Mouse (Mus musculus): ENCODE measurements around the gene Fstl4.
A peak's percentile ranks its signal among the peaks of the same experiment; 100 is the strongest.

Gene Fstl4

DNA sequence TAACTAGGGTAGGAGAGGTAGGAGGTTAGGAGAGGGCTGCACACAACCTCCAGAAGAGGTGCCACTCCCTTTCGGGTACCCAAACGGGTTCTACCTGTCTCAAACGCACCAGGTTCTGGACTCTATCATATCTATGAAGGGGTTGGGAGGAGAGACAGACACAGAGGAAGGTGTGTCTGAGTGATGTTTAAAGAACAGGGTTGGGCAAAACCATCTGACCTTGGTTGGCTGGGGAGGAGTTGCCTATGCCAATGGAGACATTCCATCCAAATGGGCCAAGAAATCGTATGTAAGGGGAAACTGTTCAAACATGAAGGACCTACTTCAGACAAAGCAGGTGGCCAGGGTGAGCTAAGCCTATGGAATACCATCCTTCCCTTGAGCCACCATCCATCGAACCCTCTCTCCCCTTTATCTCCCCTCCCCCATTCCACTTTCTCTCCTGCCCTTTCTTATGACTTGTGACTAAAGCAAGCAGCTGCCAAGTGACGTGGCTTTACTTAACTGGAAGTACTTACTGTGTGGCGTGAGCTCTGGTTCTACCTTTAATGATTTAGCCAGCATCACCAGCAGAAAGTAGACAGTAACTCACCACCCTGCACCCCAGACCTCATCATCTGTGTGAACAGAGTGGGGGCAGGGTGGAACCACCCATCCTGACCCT, 252.1 kb downstream of the Fstl4 start:
- DNase-seq (ENCODE audit: low read depth in 2 of 2, low spot score in 2 of 2): no peak

DNA sequence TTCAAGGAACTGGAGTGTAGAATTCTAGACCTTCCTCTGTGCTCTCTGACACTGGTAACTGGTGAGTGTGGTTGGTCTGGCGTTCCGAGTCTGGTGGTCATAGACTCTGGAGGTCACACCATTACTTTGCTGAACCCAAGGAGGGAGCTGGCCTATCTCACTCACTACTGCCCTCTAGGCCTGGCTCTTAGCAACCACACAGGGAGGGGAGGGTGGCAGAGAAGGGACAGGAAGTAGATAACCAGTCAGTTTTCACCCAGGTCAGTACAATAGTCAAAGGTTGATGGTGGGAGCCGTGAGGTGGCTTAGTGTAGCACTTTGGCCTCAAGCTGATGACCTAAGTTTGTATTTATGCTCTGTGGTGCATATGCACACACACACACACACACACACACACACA, 255.1 kb downstream of the Fstl4 start:
- no peak for DNase-seq (ENCODE audit: low read depth in 2 of 2, low spot score in 2 of 2)

DNA sequence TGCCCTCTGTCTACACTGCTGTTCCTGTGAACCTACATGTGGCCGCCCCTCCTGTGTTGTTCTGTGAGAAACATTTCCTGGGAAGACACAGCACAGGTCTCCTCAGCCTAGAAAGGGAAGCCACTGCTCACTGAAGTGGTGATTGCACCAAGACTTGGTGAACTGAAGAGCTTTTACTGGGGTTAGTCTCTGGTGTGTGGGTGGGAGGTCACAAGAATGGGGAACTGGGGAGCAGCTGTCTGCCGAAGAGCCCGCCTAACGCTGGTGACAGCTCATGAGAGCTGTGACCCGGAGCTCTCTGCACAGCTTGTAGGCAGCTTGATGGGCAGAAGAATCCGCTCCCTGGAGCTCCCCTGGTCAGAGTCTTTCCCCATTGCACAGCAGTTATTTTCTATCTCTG, 260.0 kb downstream of the Fstl4 start:
- no peak for DNase-seq (ENCODE audit: low read depth in 2 of 2, low spot score in 2 of 2)

DNA sequence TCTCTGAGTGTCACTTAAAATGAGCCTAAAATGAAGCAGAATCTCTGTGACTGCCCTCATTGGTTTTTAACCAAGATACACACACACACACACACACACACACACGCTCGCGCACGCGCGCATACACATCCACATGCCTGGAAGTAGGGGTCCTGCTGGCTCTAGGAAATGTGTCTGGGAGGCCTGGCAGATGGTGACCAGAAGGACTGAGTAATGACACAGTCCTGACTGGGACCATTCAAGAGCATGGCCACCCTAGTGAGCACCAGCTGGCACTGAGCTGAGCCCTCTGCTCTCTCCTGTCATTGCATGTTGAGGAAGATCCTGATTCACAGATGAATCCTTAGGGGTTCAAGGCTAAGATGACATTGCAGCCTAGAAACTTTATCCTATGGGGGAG, 261.3 kb downstream of the Fstl4 start:
- no peak for DNase-seq (ENCODE audit: low read depth in 2 of 2, low spot score in 2 of 2)

DNA sequence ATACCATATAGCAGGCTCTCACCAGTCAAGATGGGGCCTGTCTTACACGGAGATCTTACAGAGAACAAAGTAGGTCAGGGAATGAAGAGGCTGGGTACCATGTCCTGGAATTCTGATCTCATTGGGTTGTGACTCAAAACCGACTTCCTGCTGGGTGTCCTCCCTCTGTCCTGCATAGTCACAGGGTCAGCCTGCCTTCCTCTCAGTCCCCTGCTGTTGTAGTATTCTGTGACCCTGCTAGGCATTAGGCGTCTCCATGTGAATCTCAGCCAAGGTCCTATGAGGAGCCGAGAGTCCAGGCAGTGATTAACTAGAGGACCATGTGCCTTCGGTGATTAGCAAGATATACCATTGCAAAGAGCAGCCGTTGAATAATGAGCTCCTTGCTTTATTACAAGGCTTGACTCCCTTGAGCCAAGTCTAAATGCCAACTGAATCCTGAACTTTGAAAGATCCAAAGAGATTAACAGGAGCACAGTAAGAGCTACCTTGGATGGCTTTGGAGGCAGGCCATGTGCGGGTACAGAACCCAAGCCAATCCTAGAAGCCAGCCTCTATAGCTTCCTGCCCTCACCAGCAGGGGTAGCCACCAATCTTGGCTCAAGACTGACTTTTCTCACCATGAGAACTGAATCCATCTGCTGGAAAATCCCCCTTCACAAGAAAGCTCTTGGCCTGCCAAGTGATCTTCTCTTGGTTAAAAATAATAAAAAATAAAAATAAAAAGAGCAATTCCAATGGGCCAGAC, 264.2 kb downstream of the Fstl4 start:
- DNase-seq (ENCODE audit: low read depth in 2 of 2, low spot score in 2 of 2): no peak

DNA sequence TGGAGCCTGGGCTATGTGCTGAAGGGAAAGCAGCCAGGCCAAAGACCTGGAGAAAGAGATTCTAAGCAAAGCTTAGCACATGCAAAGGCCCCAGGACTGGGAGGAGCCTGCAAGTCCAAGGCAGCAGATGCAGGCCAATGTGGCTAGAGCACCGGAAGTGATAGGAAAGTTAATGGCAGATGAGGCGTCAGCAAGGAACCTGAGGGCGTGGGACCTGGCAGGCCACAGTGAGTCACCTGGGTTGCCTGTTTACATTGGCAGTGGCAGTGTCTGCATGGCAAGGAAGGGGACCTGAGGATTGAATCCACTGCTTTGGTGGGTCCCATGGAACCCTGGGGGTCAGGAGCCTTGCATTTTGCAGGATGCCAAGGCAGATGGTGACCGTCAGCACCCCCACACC, 267.3 kb downstream of the Fstl4 start:
- no peak for DNase-seq (ENCODE audit: low read depth in 2 of 2, low spot score in 2 of 2)

DNA sequence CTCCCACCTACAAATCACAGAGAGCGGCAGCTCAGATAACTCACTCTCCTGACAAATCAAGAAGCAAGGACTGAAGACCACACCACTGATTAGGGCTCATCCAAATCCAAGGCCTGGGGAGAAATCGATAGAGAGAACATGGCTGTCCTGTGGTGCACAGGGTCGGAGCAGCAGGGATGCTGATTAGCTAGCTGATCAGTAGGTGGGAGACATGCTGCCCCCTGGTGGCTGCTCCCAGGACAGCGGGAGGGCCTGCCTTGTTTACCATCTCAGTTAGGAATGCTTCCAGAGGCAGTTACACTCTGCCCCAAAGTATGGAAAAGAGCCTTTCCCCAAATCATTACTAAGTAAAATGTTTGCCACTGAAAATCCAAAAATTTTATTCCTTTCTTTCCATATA, 267.9 kb downstream of the Fstl4 start:
- DNase-seq (ENCODE audit: low read depth in 2 of 2, low spot score in 2 of 2): peak; percentile 23 to 51

DNA sequence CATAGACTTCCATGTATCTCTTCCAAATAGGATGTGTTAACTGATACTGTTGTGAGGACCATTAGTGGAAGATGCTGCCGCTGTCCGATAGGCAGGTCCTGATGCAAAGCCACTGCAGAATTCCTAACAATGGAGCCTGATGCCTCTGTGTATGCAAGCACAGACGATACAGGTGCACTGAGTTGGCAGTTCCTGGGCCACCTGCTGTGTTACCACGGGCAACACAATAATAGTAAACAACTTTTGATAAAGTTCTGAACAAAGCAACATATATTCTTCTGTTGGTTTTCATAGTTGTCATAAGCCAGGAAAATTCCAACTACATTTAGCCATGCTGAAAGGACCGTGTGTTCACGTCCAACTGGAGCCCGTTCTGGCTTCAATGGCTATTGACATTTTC, 271.0 kb downstream of the Fstl4 start:
- no peak for DNase-seq (ENCODE audit: low read depth in 2 of 2, low spot score in 2 of 2)

DNA sequence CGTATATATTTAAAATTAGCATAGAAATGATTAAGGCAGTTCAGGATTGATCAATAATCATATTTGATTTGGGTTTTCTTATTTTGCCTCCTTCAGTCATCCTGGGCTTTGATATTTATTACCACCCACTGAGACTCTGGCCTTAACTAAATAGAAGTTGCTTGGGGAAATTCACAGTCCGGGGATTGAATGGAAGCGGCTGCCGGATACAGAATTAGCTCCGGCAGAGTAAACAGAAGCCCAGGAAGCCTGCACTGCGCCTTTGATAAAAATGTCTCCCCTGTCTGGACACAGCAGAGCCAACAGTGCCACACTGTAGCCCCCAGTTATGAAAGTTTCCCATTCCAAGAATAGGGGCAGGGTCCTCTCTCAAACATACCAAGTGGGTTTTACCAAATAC, 282.4 kb downstream of the Fstl4 start:
- DNase-seq (ENCODE audit: low read depth in 2 of 2, low spot score in 2 of 2): no peak

DNA sequence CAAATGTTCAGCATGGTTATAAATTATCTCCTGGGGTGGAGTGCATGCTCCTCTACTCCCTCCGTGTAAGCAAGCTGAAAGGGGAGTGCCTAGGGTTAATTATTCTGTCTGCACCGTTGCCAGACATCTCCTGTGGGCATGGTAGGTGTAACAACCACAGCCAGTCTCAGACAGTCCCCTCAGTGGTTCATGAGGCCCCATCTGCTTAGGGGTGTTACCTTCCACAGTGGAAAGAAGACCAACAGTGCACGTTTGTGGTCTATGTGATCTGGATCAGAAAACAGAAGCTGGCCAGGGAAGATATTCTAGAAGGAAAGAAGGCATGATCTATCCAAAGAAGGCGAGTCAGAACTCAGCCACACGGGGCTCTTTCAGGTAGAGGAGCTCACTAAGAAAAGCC, 289.7 kb downstream of the Fstl4 start:
- no peak for DNase-seq (ENCODE audit: low read depth in 2 of 2, low spot score in 2 of 2)

DNA sequence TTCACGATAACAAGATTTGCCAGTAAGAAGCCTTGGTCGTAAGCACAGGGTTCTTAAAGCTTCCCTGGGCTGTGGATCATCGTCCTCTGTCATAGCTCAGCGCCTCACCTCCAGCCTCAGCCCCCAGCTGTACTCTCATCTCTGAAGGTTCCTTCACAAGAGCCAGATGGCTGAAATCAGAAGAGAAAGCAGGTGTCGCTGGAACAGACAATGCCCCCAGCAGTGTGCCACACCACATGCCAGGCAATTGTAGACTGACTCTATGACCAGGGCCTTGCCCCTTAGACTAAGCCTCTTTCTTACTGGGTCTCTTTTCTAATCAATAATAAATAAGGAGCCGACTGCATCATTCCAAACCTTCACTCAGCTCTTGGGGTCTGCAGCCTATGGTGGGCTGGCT, 291.5 kb downstream of the Fstl4 start:
- DNase-seq (ENCODE audit: low read depth in 2 of 2, low spot score in 2 of 2): no peak

DNA sequence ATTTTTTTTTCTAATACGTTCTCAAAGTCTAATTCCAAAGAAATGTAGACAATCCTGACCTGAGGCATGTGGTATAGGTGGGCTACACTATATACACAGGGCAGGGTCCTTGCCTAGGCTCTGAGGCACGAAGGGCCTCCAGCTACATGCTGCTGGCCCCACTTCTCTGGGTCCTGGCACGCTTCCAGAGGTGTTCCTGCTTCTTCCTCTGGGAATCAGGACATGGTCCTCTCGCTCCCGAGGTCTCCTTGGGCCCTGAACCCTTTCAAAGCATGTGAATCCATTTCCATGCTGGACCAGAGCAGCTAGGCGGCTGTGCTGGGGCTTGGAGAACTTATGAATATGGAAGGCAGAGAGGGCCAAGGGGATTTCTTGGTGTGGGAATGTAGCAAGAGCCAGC, 292.3 kb downstream of the Fstl4 start:
- DNase-seq (ENCODE audit: low read depth in 2 of 2, low spot score in 2 of 2): no peak

DNA sequence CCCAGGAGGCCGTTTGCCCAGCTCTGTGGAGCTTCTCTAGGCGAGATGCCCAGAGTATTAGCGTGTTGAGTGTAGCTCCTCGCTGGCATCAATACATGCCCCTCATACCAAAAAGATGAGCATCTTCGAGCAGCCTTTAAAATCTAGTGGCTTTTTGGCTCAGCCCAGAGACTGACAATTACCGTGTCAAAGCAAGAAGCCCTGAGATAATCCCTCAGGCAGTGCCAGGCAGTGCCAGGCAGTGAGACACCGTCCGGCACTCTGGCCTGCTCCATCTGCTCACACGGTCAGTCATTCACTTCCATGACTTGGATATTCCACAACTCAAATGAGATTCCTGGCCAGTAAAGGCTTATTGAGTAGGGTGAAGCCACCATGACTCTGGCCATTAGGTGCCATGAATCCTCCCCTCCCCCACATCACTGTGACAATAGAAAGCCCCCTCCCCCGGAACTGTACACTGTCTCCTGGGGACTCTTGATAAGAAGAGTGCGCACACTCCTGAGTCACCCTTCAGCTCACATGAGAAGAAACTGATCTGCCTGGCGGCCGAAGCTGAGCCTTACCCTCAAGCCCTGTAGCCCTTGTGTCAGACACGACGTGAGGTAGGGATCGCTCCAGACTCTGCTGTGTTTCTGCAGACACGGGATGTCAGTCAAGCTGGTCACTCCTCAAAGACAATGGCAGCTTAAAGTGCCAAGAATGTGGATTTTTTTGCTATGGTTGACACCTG, 293.6 kb downstream of the Fstl4 start:
- DNase-seq (ENCODE audit: low read depth in 2 of 2, low spot score in 2 of 2): no peak

DNA sequence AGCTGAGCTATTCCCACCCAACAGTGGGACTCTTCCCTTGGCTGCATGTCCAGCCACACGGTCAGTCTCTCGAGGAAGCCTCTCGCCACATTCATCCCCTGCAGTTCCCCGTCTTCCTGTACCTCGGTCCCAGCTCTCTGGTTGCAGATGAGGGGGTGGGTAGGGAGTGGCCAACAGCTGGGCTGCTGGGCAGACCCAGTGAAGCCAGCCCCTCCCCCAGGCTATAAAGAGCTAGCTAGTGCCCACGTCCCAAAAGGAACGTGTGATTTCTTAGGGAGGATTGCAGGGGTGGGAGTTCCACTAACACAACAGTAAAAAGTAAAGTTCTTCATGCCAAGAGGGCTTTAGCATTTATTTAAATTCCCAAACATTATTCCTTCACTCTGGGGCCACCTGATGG, 294.1 kb downstream of the Fstl4 start:
- no peak for DNase-seq (ENCODE audit: low read depth in 2 of 2, low spot score in 2 of 2)

DNA sequence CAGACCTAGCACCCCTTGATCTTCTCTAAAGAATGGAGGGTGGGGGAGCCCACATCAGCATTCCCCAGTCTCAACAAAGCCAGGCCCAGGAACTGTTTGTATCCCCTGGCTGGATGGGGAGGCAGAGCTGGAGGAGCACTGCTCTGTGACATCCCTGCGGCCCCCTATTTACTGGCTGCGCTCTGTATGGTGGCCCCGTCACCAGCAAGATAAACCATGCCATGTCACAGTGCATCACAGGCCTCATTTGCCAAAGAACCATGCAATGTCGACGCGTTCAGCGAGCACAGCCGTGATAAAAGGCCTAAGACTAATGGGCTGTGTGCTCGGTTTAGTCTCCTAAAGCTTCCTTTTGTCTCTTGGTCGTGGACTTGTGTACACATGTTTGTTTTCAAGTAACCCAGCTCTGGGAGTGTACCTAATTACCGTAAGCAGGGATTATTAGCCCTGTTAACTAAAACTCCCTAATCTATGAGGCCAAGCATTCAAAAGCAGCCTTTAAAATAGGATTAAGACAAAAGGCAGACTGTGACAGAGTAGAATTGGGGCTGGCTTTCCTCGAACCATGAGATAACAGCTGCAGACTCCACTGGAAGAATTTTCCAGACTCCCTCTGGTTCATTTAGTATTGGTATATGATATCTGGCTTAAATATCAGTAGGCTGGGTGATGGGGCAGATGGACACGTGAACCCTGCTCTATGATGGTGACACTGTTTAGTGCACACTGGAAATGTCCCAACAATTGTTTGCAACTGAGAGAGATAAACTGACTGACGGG, 303.5 kb downstream of the Fstl4 start:
- no peak for DNase-seq (ENCODE audit: low read depth in 2 of 2, low spot score in 2 of 2)

DNA sequence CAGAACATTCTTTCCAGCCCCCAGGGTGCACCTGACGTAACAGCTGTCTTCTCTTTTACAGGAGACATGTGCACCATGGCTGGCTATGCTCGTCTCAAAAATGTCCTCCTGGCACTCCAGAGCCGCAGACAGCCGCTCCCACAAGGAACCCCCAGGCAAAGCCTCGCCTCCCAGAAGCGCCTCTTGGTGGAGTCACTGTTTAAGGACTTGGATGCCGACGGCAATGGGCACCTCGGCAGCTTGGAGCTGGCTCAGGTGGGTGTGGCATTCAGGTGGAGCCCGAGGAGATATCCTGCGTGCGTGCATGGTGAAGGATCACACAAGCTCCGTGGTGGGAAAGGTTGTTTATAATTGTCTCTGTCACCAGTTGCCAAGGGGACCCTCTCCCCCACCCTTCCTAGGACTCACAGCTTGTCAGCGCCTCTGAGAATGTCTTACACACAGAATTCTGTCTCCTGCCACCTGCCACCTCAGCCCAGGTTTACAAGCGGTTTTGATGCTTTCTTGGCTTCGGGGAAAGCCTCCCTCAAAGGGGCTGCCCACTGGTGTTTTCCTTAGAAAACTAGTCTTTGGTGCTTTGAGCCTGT, 304.1 kb downstream of the Fstl4 start:
- DNase-seq (ENCODE audit: low read depth in 2 of 2, low spot score in 2 of 2): no peak

DNA sequence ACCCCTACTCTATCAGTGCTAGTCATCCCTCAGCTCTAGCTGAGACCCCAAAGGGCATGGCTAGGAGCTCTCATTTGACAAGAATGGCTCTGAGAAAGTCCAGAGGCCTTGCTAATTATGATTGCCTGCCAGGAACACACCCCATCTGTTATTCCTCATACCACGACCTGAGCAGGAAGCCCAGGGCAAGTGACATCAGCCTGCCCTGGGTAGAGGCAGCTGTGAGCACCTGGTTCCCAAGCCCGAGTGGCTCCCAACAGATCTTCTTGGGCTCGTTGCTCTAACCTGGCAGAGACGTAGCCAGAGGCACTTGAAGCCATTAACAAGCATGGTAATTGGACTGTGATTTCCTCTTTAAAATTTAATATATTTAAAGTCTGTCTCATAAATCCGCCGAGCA, 305.3 kb downstream of the Fstl4 start:
- no peak for DNase-seq (ENCODE audit: low read depth in 2 of 2, low spot score in 2 of 2)

DNA sequence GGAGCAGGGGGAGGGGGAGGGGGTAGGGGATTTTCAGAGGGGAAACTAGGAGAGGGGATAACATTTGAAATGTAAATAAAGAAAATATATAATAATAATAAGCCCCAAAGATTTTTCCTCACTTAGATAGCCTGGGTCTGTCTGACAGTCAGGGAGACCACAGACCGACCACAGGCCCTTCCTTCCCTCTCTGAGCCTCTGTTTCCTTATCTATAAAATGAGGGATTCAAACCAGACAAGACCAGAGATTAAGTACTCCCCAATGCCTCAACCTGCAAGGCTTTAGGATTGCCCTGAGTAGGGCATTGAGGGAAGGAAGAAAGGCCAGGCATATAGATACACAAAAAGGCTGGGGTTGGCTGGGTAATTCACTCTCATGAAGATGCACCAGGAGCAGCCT, 307.2 kb downstream of the Fstl4 start:
- DNase-seq (ENCODE audit: low read depth in 2 of 2, low spot score in 2 of 2): no peak

DNA sequence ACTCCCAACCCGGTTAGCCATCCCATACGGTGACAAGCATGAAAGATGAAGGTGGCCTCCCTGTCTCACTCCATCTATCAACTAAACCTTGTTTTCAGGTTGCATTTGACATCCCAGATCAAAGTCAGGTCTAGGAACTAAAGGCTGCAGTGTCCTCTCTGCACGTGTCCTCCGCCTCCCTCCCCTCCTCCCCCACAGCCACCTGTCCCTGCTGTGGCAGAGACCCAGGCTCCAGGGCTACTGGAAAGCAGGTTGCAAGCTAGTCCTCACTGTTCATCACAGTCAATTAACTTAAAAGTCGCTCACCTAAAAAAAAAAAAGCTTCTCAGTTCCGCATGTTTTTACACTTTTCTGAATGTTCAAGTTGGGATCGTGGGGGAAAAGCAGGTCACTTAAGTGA, 313.2 kb downstream of the Fstl4 start:
- no peak for DNase-seq (ENCODE audit: low read depth in 2 of 2, low spot score in 2 of 2)

DNA sequence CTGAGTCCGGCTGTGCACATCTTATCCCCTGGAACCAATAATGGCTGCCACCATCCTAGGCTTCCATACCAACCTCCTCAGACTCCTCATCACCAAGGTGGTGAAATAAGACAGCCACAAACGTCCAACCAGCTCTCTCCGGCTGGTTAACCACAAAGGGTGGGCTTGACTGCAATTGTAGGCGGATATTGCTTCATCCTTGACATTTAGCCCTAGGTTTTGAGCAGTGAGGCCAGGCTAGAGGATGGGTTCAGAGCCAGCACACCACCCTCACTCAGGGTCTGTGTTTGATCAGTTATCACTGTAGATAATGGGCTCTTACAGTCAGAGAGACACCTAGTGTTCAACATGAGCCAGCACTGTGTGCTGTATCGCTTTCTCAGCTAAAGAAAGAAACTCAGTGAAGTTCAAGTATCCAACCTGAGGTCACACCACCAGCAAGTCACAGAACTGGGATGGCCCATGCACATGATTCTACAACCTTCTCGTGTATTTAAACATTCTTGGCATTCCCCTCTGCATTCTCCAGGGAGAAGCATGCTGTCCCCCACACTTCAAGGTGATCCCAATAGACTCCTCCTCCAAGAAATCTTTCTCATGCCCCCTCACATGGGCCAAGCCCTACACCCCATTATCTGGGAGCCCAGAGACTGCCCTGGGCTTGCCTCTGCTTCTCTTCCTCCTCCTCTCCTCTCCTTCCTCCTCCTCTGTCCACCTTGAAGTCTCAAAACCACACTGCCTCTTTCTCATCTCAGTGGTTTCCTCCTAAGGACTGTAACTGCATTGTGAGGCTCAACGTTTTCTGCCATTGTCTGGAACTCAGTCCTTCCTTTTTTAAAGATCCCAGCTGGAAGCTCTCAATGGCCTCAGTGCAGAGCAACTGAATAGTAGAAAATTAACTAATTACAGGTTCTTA, 314.2 kb downstream of the Fstl4 start:
- no peak for DNase-seq (ENCODE audit: low read depth in 2 of 2, low spot score in 2 of 2)

Measured in CD8-positive naive resting alpha-beta T cell, adult 2 months (primary cell).